Mouse (Mus musculus) heart, embryonic 14.5 days (tissue): ENCODE data around the gene Atp2b2. TPM values are rescaled to one million over a fixed set of nuclear protein-coding genes. Genes with fewer than 3 reads are reported as not detected.

Experiments
- ATAC-seq: fragments of 200-750 bp; cut with Nextera tagmentation; 2 replicates; pipeline ENCODE4 v1.8.0; 2017; ENCODE audit warnings: low read depth, moderate TSS enrichment; ENCODE audit not compliant: insufficient number of reproducible peaks, insufficient read depth, low FRiP score
- H3K27ac ChIP-seq, 2 experiments: fragments of 200-500 bp in 1 of 2; fragments of 300-500 bp in 1 of 2; sonication (generic) in 1 of 2; replicated peaks in 1 of 2; 2 replicates each; pipeline ENCODE4 v1.5.1; 2012 to 2014; ENCODE audit warnings: low read depth in 2 of 2, low read length in 2 of 2, control low read depth in 1 of 2, mild to moderate bottlenecking in 1 of 2, mixed read lengths in 1 of 2; ENCODE audit not compliant: control insufficient read depth in 1 of 2, insufficient read depth in 1 of 2
- H3K27me3 ChIP-seq: fragments of 300-500 bp; sonication (generic); 2 replicates; pipeline ENCODE4 v1.6.1; 2014; ENCODE audit warnings: mild to moderate bottlenecking, low read length, control low read depth; ENCODE audit not compliant: control insufficient read depth, insufficient read depth
- H3K36me3 ChIP-seq: fragments of 300-500 bp; sonication (generic); 2 replicates; pipeline ENCODE4 v1.6.1; 2014; ENCODE audit warnings: mild to moderate bottlenecking, control low read depth, low read length, mixed read lengths; ENCODE audit not compliant: control insufficient read depth, insufficient read depth
- H3K4me1 ChIP-seq, 2 experiments: fragments of 200-500 bp in 1 of 2; fragments of 300-500 bp in 1 of 2; sonication (generic) in 1 of 2; 2 replicates each; pipeline ENCODE4 v1.6.1; 2012 to 2014; ENCODE audit warnings: low read length in 2 of 2, control low read depth in 1 of 2, mixed read lengths in 1 of 2; ENCODE audit not compliant: control insufficient read depth in 2 of 2, insufficient read depth in 2 of 2
- H3K4me2 ChIP-seq: fragments of 300-500 bp; sonication (generic); 2 replicates; pipeline ENCODE4 v1.6.1; 2014; ENCODE audit warnings: mild to moderate bottlenecking, low read length
- H3K4me3 ChIP-seq, 2 experiments: fragments of 200-500 bp in 1 of 2; fragments of 300-500 bp in 1 of 2; sonication (generic) in 1 of 2; 2 replicates each; pipeline ENCODE4 v1.5.1; 2012 to 2014; ENCODE audit warnings: low read length in 2 of 2, mild to moderate bottlenecking in 2 of 2, control low read depth in 1 of 2, low read depth in 1 of 2, moderate library complexity in 1 of 2; ENCODE audit not compliant: control insufficient read depth in 1 of 2, insufficient read depth in 1 of 2
- H3K9ac ChIP-seq: fragments of 300-500 bp; sonication (generic); 2 replicates; pipeline ENCODE4 v1.6.1; 2014; ENCODE audit warnings: mild to moderate bottlenecking, low read length
- H3K9me3 ChIP-seq: fragments of 300-500 bp; sonication (generic); 2 replicates; pipeline ENCODE4 v1.6.1; 2016; ENCODE audit warnings: low read length, control low read depth; ENCODE audit not compliant: control insufficient read depth
- WGBS: fragments of 180-500 bp; shearing (Covaris S2); extraction: QIAGEN DNeasy Blood & Tissue Kit; methylation state at CpG from one replicate; pipeline ENCODE4 v1.1.7; 2014; 5-methylcytosine and 5-hydroxymethylcytosine counted together
- polyA plus RNA-seq: library from polyadenylated mRNA; unstranded; fragments of >200 nt; fragmentation: Nextera tagmentation; extraction: Ambion mirVana; gene quantifications from 2 replicates; pipeline ENCODE4 v1.2.1, GENCODE M21; 2014

The Atp2b2 gene
- polyA plus RNA-seq, 1 experiment from 2014 or later = 0.18 TPM

GRCm38 (mm10) chr6:113743111-113743510, 299.3 kb downstream of the Atp2b2 start:
- Histone ChIP-seq H3K27me3 (peaks cover 14% of the 10 kb centered on the region; the same call in 1 of the 2 replicates), H3K9ac (no peak overlapping the region), H3K4me2 (no peak overlapping the region), H3K4me1 (peaks cover 0 to 9% of the 10 kb centered on the region in 2 experiments; a peak in 2 of 4 replicates), H3K27ac (no peak overlapping the region), H3K9me3 (no peaks in the 10 kb centered on the region), H3K4me3 (no peak overlapping the region), H3K36me3 (peaks cover 4% of the 10 kb centered on the region; the same call in 1 of the 2 replicates)
- no peak for ATAC-seq
- 35% methylated on average over 1 of the region's 1 CpGs for WGBS

GRCm38 (mm10) chr6:113742321-113742720, 300.1 kb downstream of the Atp2b2 start:
- peaks cover 6% of the 10 kb centered on the region; the same call in 1 of the 2 replicates for H3K27me3 ChIP-seq
- H3K4me1 ChIP-seq = peaks cover 0 to 9% of the 10 kb centered on the region in 2 experiments; a peak in 2 of 4 replicates
- no peak overlapping the region for H3K4me3 ChIP-seq
- WGBS = 29% methylated on average over 1 of the region's 1 CpGs
- ATAC-seq = no peak
- H3K9me3 ChIP-seq = no peaks in the 10 kb centered on the region
- peaks cover 12% of the 10 kb centered on the region for H3K36me3 ChIP-seq
- H3K4me2 ChIP-seq = no peak overlapping the region
- no peak overlapping the region for H3K27ac ChIP-seq
- no peak overlapping the region for H3K9ac ChIP-seq

- 63% methylated on average over 2 of the region's 2 CpGs for WGBS
- no peak overlapping the region for H3K4me3 ChIP-seq
- H3K4me2 ChIP-seq = no peak overlapping the region
- no peak overlapping the region for H3K9ac ChIP-seq
- H3K36me3 ChIP-seq = peaks cover 21% of the 10 kb centered on the region
- peaks cover 0 to 9% of the 10 kb centered on the region in 2 experiments; a peak in 2 of 4 replicates for H3K4me1 ChIP-seq
- H3K27me3 ChIP-seq = peaks cover 2% of the 10 kb centered on the region; the same call in 1 of the 2 replicates
- no peak for ATAC-seq
- no peaks in the 10 kb centered on the region for H3K9me3 ChIP-seq
- H3K27ac ChIP-seq = no peak overlapping the region
Observed at GRCm38 (mm10) chr6:113741425-113741824, 301.0 kb downstream of the Atp2b2 start.

GRCm38 (mm10) chr6:113740236-113741217, 301.9 kb downstream of the Atp2b2 start, which contains the start of gene Sec13:
TSS of gene Sec13 (minus strand) at chr6:113740743.
- H3K9ac ChIP-seq = peak within 1 kb of the TSS; percentile 84
- no peaks in the 10 kb centered on the region; the same call in 1 of the 2 replicates for H3K27me3 ChIP-seq
- 7% methylated on average over 41 of the region's 41 CpGs for WGBS
- peaks cover 0 to 9% of the 10 kb centered on the region in 2 experiments; a peak in 2 of 4 replicates for H3K4me1 ChIP-seq
- H3K4me2 ChIP-seq = peak within 1 kb of the TSS; percentile 70
- 0 out of 2 replicates have a peak, but pooled peaks have one; percentile 62 for ATAC-seq
- H3K4me3 ChIP-seq = peak within 1 kb of the TSS; percentile 66 to 88
- H3K9me3 ChIP-seq = no peaks in the 10 kb centered on the region
- H3K36me3 ChIP-seq = peaks cover 30% of the 10 kb centered on the region
- peak within 1 kb of the TSS; percentile 41 to 60; a peak in 3 of 4 replicates for H3K27ac ChIP-seq

- H3K4me1 ChIP-seq = peaks cover 0 to 9% of the 10 kb centered on the region in 2 experiments; a peak in 2 of 4 replicates
- WGBS = 82% methylated on average over 9 of the region's 9 CpGs
Observed at GRCm38 (mm10) chr6:113737318-113738046, 304.9 kb downstream of the Atp2b2 start.

GRCm38 (mm10) chr6:113731296-113731695, 311.1 kb downstream of the Atp2b2 start:
- Histone ChIP-seq H3K36me3 (peaks cover 100% of the 10 kb centered on the region), H3K4me2 (no peak overlapping the region), H3K9ac (no peak overlapping the region), H3K27ac (no peak overlapping the region), H3K27me3 (no peaks in the 10 kb centered on the region), H3K4me3 (no peak overlapping the region), H3K9me3 (no peaks in the 10 kb centered on the region), H3K4me1 (no peaks in the 10 kb centered on the region)
- ATAC-seq = no peak
- 88% methylated on average over 3 of the region's 3 CpGs for WGBS

More at GRCm38 (mm10) chr6:113737318-113738046, 304.9 kb downstream of the Atp2b2 start:
- H3K9me3 ChIP-seq = no peaks in the 10 kb centered on the region
- H3K27me3 ChIP-seq = no peaks in the 10 kb centered on the region
- H3K4me2 ChIP-seq = no peak overlapping the region
- H3K36me3 ChIP-seq = peaks cover 61% of the 10 kb centered on the region
- H3K9ac ChIP-seq = no peak overlapping the region
- H3K4me3 ChIP-seq = no peak overlapping the region
- ATAC-seq = no peak
- H3K27ac ChIP-seq = no peak overlapping the region

- Histone ChIP-seq H3K4me2 (no peak overlapping the region), H3K27ac (no peak overlapping the region), H3K27me3 (no peaks in the 10 kb centered on the region), H3K4me1 (no peaks in the 10 kb centered on the region), H3K9me3 (no peaks in the 10 kb centered on the region), H3K4me3 (no peak overlapping the region), H3K9ac (no peak overlapping the region), H3K36me3 (peaks cover 100% of the 10 kb centered on the region)
- ATAC-seq = no peak
- 85% methylated on average over 7 of the region's 7 CpGs for WGBS
Observed at GRCm38 (mm10) chr6:113728181-113728580, 314.2 kb downstream of the Atp2b2 start.
